Comparison of ENCODE assay signal across 13 mouse cellular contexts in the genomic region with DNA sequence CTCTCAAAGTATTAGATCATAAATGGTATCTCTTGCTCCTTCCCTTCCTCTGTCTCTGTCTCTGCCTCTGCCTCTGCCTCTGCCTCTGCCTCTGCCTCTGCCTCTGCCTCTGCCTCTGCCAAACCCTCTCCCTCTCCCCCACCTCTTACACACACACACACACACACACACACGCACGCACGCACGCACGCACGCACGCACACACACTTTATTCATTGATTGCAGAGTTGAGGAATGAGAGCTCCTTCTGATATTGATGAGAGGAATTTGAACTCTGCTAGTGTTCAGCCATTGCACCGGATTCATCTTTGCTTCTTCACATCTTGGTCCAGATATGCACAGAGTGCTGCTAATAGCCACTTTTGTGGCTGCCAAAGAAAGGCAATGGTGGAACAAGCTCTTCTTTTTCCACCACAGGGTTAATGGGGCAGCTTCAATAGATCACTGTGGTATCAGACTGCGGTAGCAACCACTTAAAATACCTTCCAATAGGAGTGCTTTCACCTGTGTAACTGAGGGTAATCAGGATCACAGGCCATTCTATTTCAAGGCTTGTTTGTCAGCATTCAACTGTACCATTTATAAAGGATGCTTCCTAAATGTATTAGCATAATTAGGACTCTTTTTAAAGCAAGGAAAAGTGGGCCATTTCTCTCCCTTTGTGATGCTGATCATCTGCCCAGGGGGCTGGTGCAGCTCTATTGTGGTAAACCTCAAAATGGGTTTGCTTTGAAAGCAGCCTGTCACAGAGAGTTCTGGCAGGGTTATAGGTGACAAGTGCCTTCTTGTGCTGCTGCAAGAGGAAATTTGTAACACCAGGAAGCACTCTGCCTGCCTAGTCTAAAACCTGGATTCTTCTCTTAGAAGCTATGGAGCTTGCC.
A peak's percentile ranks its signal among the peaks of the same experiment; 100 is the strongest.
DNase-seq lines count a peak whose midpoint lies in the region; ATAC-seq lines count a peak whose summit lies in the region.
"Had no signal": no experiment of that assay in that cellular context is flagged by ENCODE, and none has a peak within 500 bp of the region (broad histone marks: within the 10 kb centered on the region; RNA-seq: fewer than 3 reads in every experiment).

No protein-coding gene starts in this region.

- H3K9ac ChIP-seq in embryonic facial prominence, embryonic 14.5 days (ENCODE audit: low read depth, low read length): no peak overlapping the region
- H3K9ac ChIP-seq in hindbrain, embryonic 14.5 days: no peak overlapping the region
- H3K9ac ChIP-seq in neural tube, embryonic 14.5 days (replicated peaks; ENCODE audit: low read depth, low read length): no peak overlapping the region
- H3K9ac ChIP-seq: embryonic facial prominence, embryonic 13.5 days; limb, embryonic 12.5 days; lung, embryonic 15.5 days had no signal

- no peaks in the 10 kb centered on the region for H3K27me3 ChIP-seq in embryonic facial prominence, embryonic 14.5 days (replicated peaks; ENCODE audit: control insufficient read depth, insufficient read depth, low read length)
- H3K27me3 ChIP-seq in hindbrain, embryonic 14.5 days (ENCODE audit: control insufficient read depth, insufficient read depth, low read length): peaks cover 52% of the 10 kb centered on the region
- H3K27me3 ChIP-seq in neural tube, embryonic 14.5 days (ENCODE audit: control insufficient read depth, insufficient read depth, low read length): peaks cover 16% of the 10 kb centered on the region
- H3K27me3 ChIP-seq: embryonic facial prominence, embryonic 13.5 days; limb, embryonic 12.5 days; lung, embryonic 15.5 days had no signal

- peak; percentile 1 for DNase-seq in cerebellum, adult 9-10 months
- peak; percentile 14 for DNase-seq in embryonic facial prominence, embryonic 14.5 days (ENCODE audit: low spot score)
- DNase-seq in hindbrain, embryonic 14.5 days (ENCODE audit: low spot score): no peak
- DNase-seq in lung, postnatal 14 days: no peak
- no peak for DNase-seq in lung, postnatal 36 days
- DNase-seq: heart, adult 11 months; thymus, postnatal 4 days had no signal

- WGBS in embryonic facial prominence, embryonic 14.5 days: 76% methylated on average over 9 of the region's 9 CpGs
- WGBS in hindbrain, embryonic 14.5 days: 50% methylated on average over 9 of the region's 9 CpGs
- 49% methylated on average over 9 of the region's 9 CpGs for WGBS in neural tube, embryonic 14.5 days

- no peak overlapping the region for H3K27ac ChIP-seq in embryonic facial prominence, embryonic 14.5 days (replicated peaks; ENCODE audit: low read depth, low read length)
- no peak overlapping the region for H3K27ac ChIP-seq in hindbrain, embryonic 14.5 days
- no peak overlapping the region for H3K27ac ChIP-seq in neural tube, embryonic 14.5 days (ENCODE audit: low read depth, low read length)
- H3K27ac ChIP-seq: embryonic facial prominence, embryonic 13.5 days; limb, embryonic 12.5 days; lung, embryonic 15.5 days had no signal

- ATAC-seq in cerebellum, adult (ENCODE audit: insufficient number of reproducible peaks, low FRiP score, low TSS enrichment): no peak
- ATAC-seq in embryonic facial prominence, embryonic 14.5 days (ENCODE audit: low read depth): no peak
- ATAC-seq in hindbrain, embryonic 14.5 days (ENCODE audit: low FRiP score): peak; percentile 85
- ATAC-seq in neural tube, embryonic 14.5 days (ENCODE audit: low read depth): peak; percentile 83; the same call in 1 of the 2 replicates
- ATAC-seq in megakaryocyte, adult 5-6 weeks (ENCODE audit: poor library complexity, severe bottlenecking): no peak

- H3K4me1 ChIP-seq in embryonic facial prominence, embryonic 14.5 days (ENCODE audit: control insufficient read depth, insufficient read depth, low read length): no peaks in the 10 kb centered on the region
- H3K4me1 ChIP-seq in hindbrain, embryonic 14.5 days (replicated peaks; ENCODE audit: control insufficient read depth, insufficient read depth, low read length): no peaks in the 10 kb centered on the region
- no peaks in the 10 kb centered on the region for H3K4me1 ChIP-seq in neural tube, embryonic 14.5 days (ENCODE audit: control insufficient read depth, insufficient read depth, low read length)
- H3K4me1 ChIP-seq: embryonic facial prominence, embryonic 13.5 days; limb, embryonic 12.5 days; lung, embryonic 15.5 days had no signal

- no peaks in the 10 kb centered on the region for H3K36me3 ChIP-seq in embryonic facial prominence, embryonic 14.5 days (ENCODE audit: control insufficient read depth, insufficient read depth, low read length)
- no peaks in the 10 kb centered on the region for H3K36me3 ChIP-seq in hindbrain, embryonic 14.5 days (replicated peaks; ENCODE audit: control insufficient read depth, insufficient read depth)
- H3K36me3 ChIP-seq in neural tube, embryonic 14.5 days (ENCODE audit: control insufficient read depth, insufficient read depth, low read length): no peaks in the 10 kb centered on the region
- H3K36me3 ChIP-seq: embryonic facial prominence, embryonic 13.5 days; limb, embryonic 12.5 days; lung, embryonic 15.5 days had no signal

- no peak overlapping the region for H3K4me2 ChIP-seq in embryonic facial prominence, embryonic 14.5 days (ENCODE audit: low read depth, low read length)
- H3K4me2 ChIP-seq in hindbrain, embryonic 14.5 days (replicated peaks): no peak overlapping the region
- no peak overlapping the region for H3K4me2 ChIP-seq in neural tube, embryonic 14.5 days (ENCODE audit: low read depth, low read length)
- H3K4me2 ChIP-seq: embryonic facial prominence, embryonic 13.5 days; limb, embryonic 12.5 days; lung, embryonic 15.5 days had no signal

- H3K4me3 ChIP-seq in embryonic facial prominence, embryonic 14.5 days (ENCODE audit: low read depth, low read length): no peak overlapping the region
- H3K4me3 ChIP-seq in hindbrain, embryonic 14.5 days (replicated peaks; ENCODE audit: low read length): no peak overlapping the region
- no peak overlapping the region for H3K4me3 ChIP-seq in neural tube, embryonic 14.5 days (ENCODE audit: low read depth, low read length)
- H3K4me3 ChIP-seq: embryonic facial prominence, embryonic 13.5 days; limb, embryonic 12.5 days; lung, embryonic 15.5 days had no signal

- H3K9me3 ChIP-seq in embryonic facial prominence, embryonic 14.5 days (ENCODE audit: control insufficient read depth, low read length): no peaks in the 10 kb centered on the region
- no peaks in the 10 kb centered on the region for H3K9me3 ChIP-seq in hindbrain, embryonic 14.5 days (ENCODE audit: control insufficient read depth, low read length)
- H3K9me3 ChIP-seq in neural tube, embryonic 14.5 days (ENCODE audit: control insufficient read depth, low read length): no peaks in the 10 kb centered on the region
- H3K9me3 ChIP-seq: embryonic facial prominence, embryonic 13.5 days; limb, embryonic 12.5 days; lung, embryonic 15.5 days had no signal

Comparison
In these comparisons a context has a peak if more than half of its experiments do, and no peak if none do; other contexts are left out.
1. DNase-seq: peak in cerebellum, adult 9-10 months (single experiment) and embryonic facial prominence, embryonic 14.5 days (single experiment); none in hindbrain, embryonic 14.5 days (single experiment), lung, postnatal 14 days (single experiment) and lung, postnatal 36 days (single experiment).
2. ATAC-seq: peak in hindbrain, embryonic 14.5 days (single experiment) and neural tube, embryonic 14.5 days (single experiment); none in cerebellum, adult (single experiment), embryonic facial prominence, embryonic 14.5 days (single experiment) and megakaryocyte, adult 5-6 weeks (single experiment).